Mouse (Mus musculus) retina, postnatal 1 day (tissue): ENCODE data around the gene Olfr789.

ENCODE experiments used
- DNase-seq: peaks from one replicate; pipeline ENCODE4 v3.0.0-alpha.2; 2012

The Olfr789 gene

DNA sequence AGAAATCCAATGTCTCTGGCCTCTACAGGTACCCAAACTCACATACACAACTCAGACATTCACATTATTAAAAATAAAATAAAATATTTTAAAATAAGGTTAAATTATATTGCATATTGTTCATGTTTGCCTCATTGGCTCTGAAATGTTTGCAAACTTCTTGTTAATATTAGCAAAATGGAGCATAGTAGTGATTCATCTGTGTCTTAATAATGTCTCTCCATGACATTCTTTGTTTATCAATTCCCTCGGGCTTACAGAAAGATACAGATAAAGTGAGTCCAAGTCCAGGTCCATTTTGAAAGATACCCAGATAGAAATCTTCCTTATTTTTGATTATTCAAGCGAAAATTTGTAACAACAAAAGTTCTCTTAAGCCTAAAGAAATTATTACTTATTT lies at the start of gene Olfr789:
TSS of gene Olfr789 (plus strand) at position 301 of the 400 bp plus-strand sequence.
- DNase-seq = no peak

DNA sequence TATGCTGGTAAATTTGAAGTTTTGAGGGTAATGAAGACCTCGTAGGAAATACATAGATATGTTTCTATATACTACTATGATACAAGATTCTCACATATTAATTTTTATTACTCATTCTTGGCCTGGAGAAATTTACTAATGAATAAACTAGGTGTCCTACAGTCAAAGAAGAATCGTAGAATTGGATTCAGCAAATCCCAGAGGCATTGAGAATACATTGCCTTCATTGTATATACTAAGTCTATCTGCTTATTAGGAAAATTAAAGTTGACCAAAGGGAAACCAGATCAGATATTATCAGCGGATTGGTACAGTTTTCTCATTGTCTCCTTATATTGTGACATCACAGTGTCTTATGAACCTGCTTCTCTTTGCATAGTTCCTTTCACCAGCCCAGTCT lies 23.0 kb upstream of the Olfr789 start, which contains the start of gene Olfr787:
TSS of gene Olfr787 (plus strand) at position 301 of the 400 bp plus-strand sequence.
- no peak for DNase-seq

DNA sequence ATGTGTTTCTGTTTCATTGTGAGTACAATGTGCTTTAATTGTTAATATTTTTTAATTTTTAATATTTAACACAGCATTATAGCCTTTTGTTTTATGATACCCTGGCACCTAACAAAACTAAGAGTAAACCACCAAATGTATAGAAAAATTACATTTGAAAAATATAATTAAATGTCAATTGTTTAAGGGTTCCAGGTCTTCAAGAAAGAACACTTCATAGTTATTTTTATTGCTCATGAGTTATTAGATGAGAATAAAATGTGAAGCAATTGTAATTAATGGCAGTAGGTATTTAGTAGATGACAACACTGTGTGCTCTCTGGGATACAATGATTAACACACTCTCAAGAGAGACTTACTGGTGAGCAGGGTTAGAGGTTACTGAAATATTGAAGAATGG lies 13.9 kb upstream of the Olfr789 start, which contains the start of gene Olfr788:
TSS of gene Olfr788 (plus strand) at position 301 of the 400 bp plus-strand sequence.
- no peak for DNase-seq

DNA sequence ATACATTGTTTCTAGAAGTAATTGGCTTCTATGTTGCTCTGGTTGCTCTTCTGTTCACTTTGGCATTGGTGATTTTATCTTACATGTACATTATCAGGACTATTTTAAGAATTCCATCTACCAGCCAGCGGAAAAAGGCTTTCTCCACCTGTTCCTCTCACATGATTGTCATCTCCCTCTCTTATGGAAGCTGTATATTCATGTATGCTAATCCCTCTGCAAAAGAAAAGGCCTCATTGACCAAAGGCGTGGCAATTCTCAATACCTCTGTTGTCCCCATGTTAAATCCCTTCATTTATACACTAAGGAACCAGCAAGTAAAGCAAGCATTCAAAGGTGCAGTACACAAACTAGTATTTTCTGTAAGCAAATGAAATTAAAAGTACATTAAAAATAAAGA lies 11.3 kb upstream of the Olfr789 start:
- DNase-seq = no peak

DNA sequence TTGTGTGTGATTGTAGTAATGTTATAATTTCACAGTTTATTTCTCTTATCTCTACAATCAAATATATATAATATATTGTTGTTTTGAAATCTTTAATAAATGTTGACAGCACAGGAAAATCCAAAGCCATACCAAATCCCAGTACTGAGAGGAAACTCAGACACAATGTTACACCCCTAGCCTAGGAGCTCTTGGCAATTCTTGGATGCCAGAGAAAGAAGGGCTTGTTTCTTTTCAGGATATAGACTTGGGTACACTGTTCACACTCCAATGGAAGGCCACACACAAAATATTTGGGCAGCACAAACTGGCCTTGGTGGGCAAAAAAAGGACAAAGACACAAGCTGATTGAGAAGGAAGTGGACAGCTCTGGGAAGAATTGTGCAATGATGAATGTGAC lies 10.8 kb upstream of the Olfr789 start:
- DNase-seq = no peak

DNA sequence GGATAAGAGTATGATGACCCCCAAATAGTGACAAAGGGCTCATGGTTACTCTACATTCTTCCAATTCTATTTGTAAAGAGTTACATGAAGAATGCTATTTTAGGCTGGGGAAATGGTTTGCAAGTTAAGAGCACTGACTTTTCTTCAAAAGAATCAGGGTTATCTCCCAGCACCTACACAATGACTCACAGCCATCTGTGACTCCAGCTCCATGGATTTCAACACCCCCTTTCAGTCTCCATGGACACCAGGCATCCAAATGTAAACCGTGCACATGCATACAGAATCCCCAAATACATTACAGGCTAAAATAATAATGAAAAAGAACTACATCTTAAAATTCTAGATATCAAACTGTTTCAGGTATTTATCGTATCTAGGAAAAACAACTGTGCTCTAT lies 5.5 kb downstream of the Olfr789 start:
- DNase-seq = no peak

DNA sequence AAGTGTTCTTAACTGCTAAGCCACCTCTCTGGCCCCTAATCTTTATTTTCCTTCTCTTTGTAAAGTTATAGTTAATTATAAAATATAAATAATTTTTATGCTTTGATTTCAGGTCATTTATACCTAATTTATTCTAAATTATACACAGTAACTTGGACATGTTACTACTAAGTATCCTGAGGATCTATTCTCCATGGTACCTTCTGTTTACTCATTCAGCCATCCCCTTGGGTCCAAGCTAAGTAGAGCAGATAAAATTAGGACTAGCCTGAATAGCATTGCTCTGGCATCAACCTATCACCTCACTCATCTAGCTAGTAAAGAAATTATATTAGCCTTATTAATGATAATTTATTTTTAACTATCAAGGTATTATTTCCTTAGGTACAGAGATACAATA lies 13.6 kb downstream of the Olfr789 start, which contains the start of gene Olfr790:
TSS of gene Olfr790 (plus strand) at position 301 of the 400 bp plus-strand sequence.
- no peak for DNase-seq

DNA sequence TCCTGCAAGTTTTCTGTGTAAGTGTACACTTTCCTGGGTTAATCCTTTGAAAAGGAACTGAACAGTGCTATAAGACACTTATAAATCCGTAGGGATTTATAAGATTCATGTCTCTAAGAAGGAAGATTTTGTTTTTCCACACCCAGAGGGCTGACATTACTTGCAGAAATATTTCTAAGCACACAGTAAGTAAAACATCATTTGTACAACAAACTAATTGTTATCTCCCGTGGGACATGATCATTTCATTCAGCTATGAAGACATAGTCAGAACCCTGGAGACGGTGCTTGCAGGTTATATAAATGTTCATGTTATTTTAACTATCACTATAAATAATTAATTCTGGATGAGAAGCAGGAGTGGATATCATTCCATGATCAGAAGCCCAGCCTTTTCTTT lies 36.9 kb downstream of the Olfr789 start, which contains the start of gene Olfr791:
TSS of gene Olfr791 (plus strand) at position 301 of the 400 bp plus-strand sequence.
- no peak for DNase-seq

DNA sequence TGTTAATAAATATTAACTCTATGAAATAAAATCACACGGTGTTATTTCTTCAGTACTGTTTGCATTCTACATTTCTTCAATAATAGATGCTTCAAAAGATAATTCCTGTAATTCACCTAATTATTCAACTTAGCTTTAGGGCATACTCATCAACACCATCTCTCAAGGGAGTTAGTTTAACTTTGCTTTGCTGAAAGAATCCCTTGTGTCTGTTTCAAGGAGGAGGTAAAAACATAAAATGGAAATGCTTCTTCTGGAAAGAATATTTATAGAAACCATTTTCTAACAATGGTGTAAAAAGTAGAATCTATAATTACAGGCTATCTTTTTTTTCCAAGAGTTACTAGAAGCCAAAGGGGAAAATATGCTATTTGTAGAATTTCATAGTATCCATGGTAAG lies 54.3 kb downstream of the Olfr789 start, which contains the start of gene Olfr792:
TSS of gene Olfr792 (plus strand) at position 301 of the 400 bp plus-strand sequence.
- DNase-seq = no peak
